Mouse (Mus musculus) stomach, embryonic 14.5 days (tissue): ENCODE results near the gene Med13. TPM values are rescaled to one million over a fixed set of nuclear protein-coding genes. Genes with fewer than 3 reads are reported as not detected.
A peak's percentile ranks its signal among the peaks of the same experiment; 100 is the strongest.

ENCODE experiments used
- ATAC-seq: fragments of 200-750 bp; cut with Nextera tagmentation; 2 replicates; pipeline ENCODE4 v1.8.0; 2017; ENCODE audit warnings: low read depth, moderate TSS enrichment; ENCODE audit not compliant: insufficient number of reproducible peaks, insufficient read depth, low FRiP score
- H3K27ac ChIP-seq: fragments of 300-500 bp; sonication (generic); 2 replicates; pipeline ENCODE4 v1.5.1; 2014; ENCODE audit warnings: mild to moderate bottlenecking, low read length, moderate library complexity, mixed read lengths
- H3K27me3 ChIP-seq: fragments of 300-500 bp; sonication (generic); 2 replicates; pipeline ENCODE4 v1.6.1; 2014; ENCODE audit warnings: low read length, control low read depth, mixed read lengths; ENCODE audit not compliant: control insufficient read depth, insufficient read depth
- H3K36me3 ChIP-seq: fragments of 300-500 bp; sonication (generic); 2 replicates; pipeline ENCODE4 v1.6.1; 2014; ENCODE audit warnings: mild to moderate bottlenecking, control low read depth, low read length, moderate library complexity, mixed read lengths; ENCODE audit not compliant: control insufficient read depth, insufficient read depth
- H3K4me1 ChIP-seq: fragments of 300-500 bp; sonication (generic); 2 replicates; pipeline ENCODE4 v1.6.1; 2014; ENCODE audit warnings: low read length, control low read depth, mixed read lengths; ENCODE audit not compliant: control insufficient read depth, insufficient read depth
- H3K4me2 ChIP-seq: fragments of 300-500 bp; sonication (generic); replicated peaks from 2 replicates; pipeline ENCODE4 v1.6.1; 2014; ENCODE audit warnings: low read depth, low read length, control low read depth
- H3K4me3 ChIP-seq: fragments of 300-500 bp; sonication (generic); 2 replicates; pipeline ENCODE4 v1.5.1; 2014; ENCODE audit warnings: low read depth, low read length, control low read depth
- H3K9ac ChIP-seq: fragments of 300-500 bp; sonication (generic); replicated peaks from 2 replicates; pipeline ENCODE4 v1.6.1; 2014; ENCODE audit warnings: low read depth, mild to moderate bottlenecking, control low read depth, low read length, moderate library complexity, mixed read lengths
- H3K9me3 ChIP-seq: fragments of 300-500 bp; sonication (generic); 2 replicates; pipeline ENCODE4 v1.6.1; 2016; ENCODE audit warnings: low read depth, low read length, control low read depth; ENCODE audit not compliant: control insufficient read depth
- WGBS: fragments of 180-500 bp; shearing (Covaris S2); extraction: QIAGEN DNeasy Blood & Tissue Kit; methylation state at CpG from one replicate; pipeline ENCODE4 v1.1.7; 2014; 5-methylcytosine and 5-hydroxymethylcytosine counted together
- polyA plus RNA-seq: library from polyadenylated mRNA; unstranded; fragments of >200 nt; fragmentation: Nextera tagmentation; extraction: Ambion mirVana; gene quantifications from 2 replicates; pipeline ENCODE4 v1.2.1, GENCODE M21; 2014

Gene Med13
- polyA plus RNA-seq, 1 experiment from 2014 or later, result 16.6 TPM

- no peak overlapping the region for H3K4me2 ChIP-seq
Observed at GRCm38 (mm10) chr11:86395100-86395499, 37.7 kb upstream of the Med13 start.

GRCm38 (mm10) chr11:86391687-86392086, 34.3 kb upstream of the Med13 start:
- Histone ChIP-seq H3K9me3 (no peaks in the 10 kb centered on the region), H3K4me1 (peaks cover 13% of the 10 kb centered on the region), H3K27ac (no peak overlapping the region), H3K9ac (no peak overlapping the region), H3K36me3 (no peaks in the 10 kb centered on the region), H3K4me2 (no peak overlapping the region), H3K27me3 (no peaks in the 10 kb centered on the region), H3K4me3 (no peak overlapping the region)
- 82% methylated on average over 7 of the region's 7 CpGs for WGBS
- ATAC-seq, result no peak

More at GRCm38 (mm10) chr11:86395100-86395499, 37.7 kb upstream of the Med13 start:
- no peak overlapping the region for H3K4me3 ChIP-seq
- H3K27me3 ChIP-seq, result no peaks in the 10 kb centered on the region
- H3K9me3 ChIP-seq, result no peaks in the 10 kb centered on the region
- H3K9ac ChIP-seq, result no peak overlapping the region
- no peak for ATAC-seq
- H3K27ac ChIP-seq, result no peak overlapping the region
- peaks cover 7% of the 10 kb centered on the region for H3K4me1 ChIP-seq
- H3K36me3 ChIP-seq, result no peaks in the 10 kb centered on the region
- 75% methylated on average over 4 of the region's 4 CpGs for WGBS

- Histone ChIP-seq H3K27me3 (no peaks in the 10 kb centered on the region), H3K4me1 (peaks cover 10% of the 10 kb centered on the region; the same call in 1 of the 2 replicates), H3K9me3 (no peaks in the 10 kb centered on the region), H3K4me3 (no peak overlapping the region), H3K9ac (no peak overlapping the region), H3K36me3 (no peaks in the 10 kb centered on the region), H3K27ac (no peak overlapping the region), H3K4me2 (no peak overlapping the region)
- WGBS, result 64% methylated on average over 1 of the region's 1 CpGs
- peak; percentile 75 for ATAC-seq
Observed at GRCm38 (mm10) chr11:86390308-86390707, 32.9 kb upstream of the Med13 start.

- Histone ChIP-seq H3K4me3 (no peak overlapping the region), H3K27ac (no peak overlapping the region), H3K4me2 (no peak overlapping the region), H3K9ac (no peak overlapping the region), H3K9me3 (no peaks in the 10 kb centered on the region), H3K4me1 (0 out of 2 replicates have a peak, but pooled peaks cover 8% of the 10 kb centered on the region), H3K36me3 (no peaks in the 10 kb centered on the region), H3K27me3 (no peaks in the 10 kb centered on the region)
- 68% methylated on average over 4 of the region's 4 CpGs for WGBS
- no peak for ATAC-seq
Observed at GRCm38 (mm10) chr11:86389506-86389905, 32.1 kb upstream of the Med13 start.

GRCm38 (mm10) chr11:86388821-86389480, 31.5 kb upstream of the Med13 start:
- 79% methylated on average over 13 of the region's 13 CpGs for WGBS
- no peak overlapping the region for H3K27ac ChIP-seq
- no peaks in the 10 kb centered on the region for H3K36me3 ChIP-seq
- H3K4me1 ChIP-seq, result 0 out of 2 replicates have a peak, but pooled peaks cover 8% of the 10 kb centered on the region
- H3K4me3 ChIP-seq, result no peak overlapping the region
- no peak overlapping the region for H3K9ac ChIP-seq
- H3K9me3 ChIP-seq, result no peaks in the 10 kb centered on the region
- no peak overlapping the region for H3K4me2 ChIP-seq
- no peaks in the 10 kb centered on the region for H3K27me3 ChIP-seq
- no peak for ATAC-seq

GRCm38 (mm10) chr11:86387121-86387893, 29.9 kb upstream of the Med13 start:
- no peak overlapping the region for H3K4me2 ChIP-seq
- ATAC-seq, result no peak
- no peak overlapping the region for H3K4me3 ChIP-seq
- no peaks in the 10 kb centered on the region for H3K36me3 ChIP-seq
- H3K9me3 ChIP-seq, result no peaks in the 10 kb centered on the region
- H3K4me1 ChIP-seq, result 0 out of 2 replicates have a peak, but pooled peaks cover 8% of the 10 kb centered on the region
- no peak overlapping the region for H3K27ac ChIP-seq
- 33% methylated on average over 9 of the region's 9 CpGs for WGBS
- no peak overlapping the region for H3K9ac ChIP-seq
- no peaks in the 10 kb centered on the region for H3K27me3 ChIP-seq

GRCm38 (mm10) chr11:86386576-86386975, 29.2 kb upstream of the Med13 start:
- Histone ChIP-seq H3K4me1 (0 out of 2 replicates have a peak, but pooled peaks cover 8% of the 10 kb centered on the region), H3K9me3 (no peaks in the 10 kb centered on the region), H3K9ac (no peak overlapping the region), H3K27ac (no peak overlapping the region), H3K36me3 (no peaks in the 10 kb centered on the region), H3K27me3 (no peaks in the 10 kb centered on the region), H3K4me2 (no peak overlapping the region), H3K4me3 (no peak overlapping the region)
- ATAC-seq, result no peak
- WGBS, result 66% methylated on average over 10 of the region's 10 CpGs

- Histone ChIP-seq H3K36me3 (no peaks in the 10 kb centered on the region), H3K9me3 (no peaks in the 10 kb centered on the region), H3K27me3 (no peaks in the 10 kb centered on the region), H3K4me1 (0 out of 2 replicates have a peak, but pooled peaks cover 9% of the 10 kb centered on the region), H3K9ac (no peak overlapping the region), H3K4me2 (no peak overlapping the region), H3K27ac (no peak overlapping the region), H3K4me3 (no peak overlapping the region)
- 81% methylated on average over 11 of the region's 11 CpGs for WGBS
- no peak for ATAC-seq
Observed at GRCm38 (mm10) chr11:86385710-86386282, 28.4 kb upstream of the Med13 start.
